21 mouse cellular contexts compared by ENCODE assay signal in the genomic region with DNA sequence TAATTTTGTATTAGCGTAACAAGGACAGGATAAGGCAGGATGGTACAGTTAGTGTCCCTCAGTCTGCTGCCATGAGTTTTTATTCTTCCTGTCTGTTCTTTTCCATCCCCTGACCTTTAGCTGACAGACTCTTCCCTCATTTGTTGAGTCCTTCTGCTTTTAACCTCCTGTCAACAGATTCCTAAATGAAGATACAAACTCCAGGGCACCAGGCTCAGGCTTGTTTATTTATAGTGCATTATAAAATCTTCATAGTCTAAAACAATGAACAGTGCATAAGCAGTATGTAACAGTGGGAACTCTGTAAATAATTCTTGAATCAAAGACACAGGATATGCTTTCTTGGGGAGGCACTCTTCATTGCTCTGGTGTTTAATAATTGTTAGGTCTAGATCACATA.
A peak's percentile ranks its signal among the peaks of the same experiment; 100 is the strongest.
DNase-seq lines count a peak whose midpoint lies in the region; ATAC-seq and TF ChIP-seq lines count a peak whose summit lies in the region.
"Had no signal": no experiment of that assay in that cellular context is flagged by ENCODE, and none has a peak within 500 bp of the region (broad histone marks: within the 10 kb centered on the region; RNA-seq: fewer than 3 reads in every experiment).

No protein-coding gene starts in this region.

- H3K27ac ChIP-seq in heart, embryonic 11.5 days (ENCODE audit: low read depth, low read length), result no peak overlapping the region
- H3K27ac ChIP-seq in heart, embryonic 10.5 days, result peak overlapping the region; percentile 22; the same call in 1 of the 2 replicates
- H3K27ac ChIP-seq in left cerebral cortex, adult 2 months, result peak overlapping the region; percentile 79
- H3K27ac ChIP-seq: embryonic facial prominence, embryonic 10.5 days; forebrain, embryonic 13.5 days; gastrocnemius, adult 2 months; hindbrain, embryonic 13.5 days; intestine, embryonic 15.5 days had no signal

- DNase-seq in heart, adult 18-20 months, result peak; percentile 5 to 12
- DNase-seq in heart, embryonic 10.5 days (ENCODE audit: low spot score), result no peak
- DNase-seq in heart, postnatal 36 days, result no peak
- DNase-seq in left cerebral cortex, adult 2 months (ENCODE audit: extremely low spot score in 1 of 2, low spot score in 2 of 2), result no peak
- no peak for DNase-seq in left cerebral cortex, postnatal 25 days (ENCODE audit: low spot score in 2 of 2)
- DNase-seq in heart, postnatal 10 days, result peak; percentile 14 to 16
- DNase-seq: adrenal gland, postnatal 14 days; B cell, adult 2 months; cerebellum, adult 18-20 months; cerebellum, adult 9-11 months; gastrocnemius, adult 2 months; gastrocnemius, postnatal 25 days; kidney, adult 18-20 months had no signal

- no peak overlapping the region for H3K9ac ChIP-seq in heart, embryonic 11.5 days (ENCODE audit: low read depth, low read length)
- H3K9ac ChIP-seq: forebrain, embryonic 13.5 days; hindbrain, embryonic 13.5 days; intestine, embryonic 15.5 days had no signal

- no peak overlapping the region for H3K4me2 ChIP-seq in heart, embryonic 11.5 days
- H3K4me2 ChIP-seq: forebrain, embryonic 13.5 days; hindbrain, embryonic 13.5 days; intestine, embryonic 15.5 days had no signal

- 0 out of 2 replicates have a peak, but pooled peaks cover 2% of the 10 kb centered on the region for H3K4me1 ChIP-seq in heart, embryonic 11.5 days (ENCODE audit: control insufficient read depth, insufficient read depth, low read length)
- H3K4me1 ChIP-seq in heart, embryonic 10.5 days, result peaks cover 6% of the 10 kb centered on the region
- H3K4me1 ChIP-seq: embryonic facial prominence, embryonic 10.5 days; forebrain, embryonic 13.5 days; hindbrain, embryonic 13.5 days; intestine, embryonic 15.5 days had no signal

- intact Hi-C loops in heart, postnatal 36 days (cut with DNase I), result no loop called here
- intact Hi-C loops in left cerebral cortex, adult 2 months (cut with DNase I), result no loop called here
- intact Hi-C loops in left cerebral cortex, postnatal 25 days (cut with DNase I), result no loop called here
- intact Hi-C loops in heart, postnatal 10 days (cut with DNase I), result no loop called here

- WGBS in heart, embryonic 11.5 days (ENCODE audit: insufficient replicate concordance), result 71% methylated on average over 1 of the region's 1 CpGs
- WGBS in heart, embryonic 10.5 days, result 86% methylated on average over 1 of the region's 1 CpGs

- no peak for TF ChIP-seq CTCF in left cerebral cortex, adult 2 months (IDR thresholded peaks at IDR 0.05)

- no peak overlapping the region for H3K4me3 ChIP-seq in heart, embryonic 11.5 days (ENCODE audit: low read depth, low read length)
- no peak overlapping the region for H3K4me3 ChIP-seq in heart, embryonic 10.5 days
- H3K4me3 ChIP-seq in left cerebral cortex, adult 2 months, result no peak overlapping the region
- H3K4me3 ChIP-seq: embryonic facial prominence, embryonic 10.5 days; forebrain, embryonic 13.5 days; gastrocnemius, adult 2 months; hindbrain, embryonic 13.5 days; intestine, embryonic 15.5 days had no signal

- no peaks in the 10 kb centered on the region for H3K9me3 ChIP-seq in heart, embryonic 11.5 days (replicated peaks; ENCODE audit: control insufficient read depth, low read length)
- no peaks in the 10 kb centered on the region for H3K9me3 ChIP-seq in heart, embryonic 10.5 days
- H3K9me3 ChIP-seq: embryonic facial prominence, embryonic 10.5 days; forebrain, embryonic 13.5 days; G1E; hindbrain, embryonic 13.5 days; intestine, embryonic 15.5 days had no signal

- H3K27me3 ChIP-seq in heart, embryonic 11.5 days (ENCODE audit: control insufficient read depth, insufficient read depth, low read length), result no peaks in the 10 kb centered on the region
- no peaks in the 10 kb centered on the region for H3K27me3 ChIP-seq in heart, embryonic 10.5 days (ENCODE audit: insufficient read depth, poor library complexity, severe bottlenecking)
- H3K27me3 ChIP-seq: forebrain, embryonic 13.5 days; hindbrain, embryonic 13.5 days; intestine, embryonic 15.5 days had no signal

- H3K36me3 ChIP-seq in heart, embryonic 11.5 days (ENCODE audit: control insufficient read depth, insufficient read depth, low read length), result no peaks in the 10 kb centered on the region
- H3K36me3 ChIP-seq in heart, embryonic 10.5 days, result no peaks in the 10 kb centered on the region
- H3K36me3 ChIP-seq: embryonic facial prominence, embryonic 10.5 days; G1E; hindbrain, embryonic 13.5 days; intestine, embryonic 15.5 days had no signal

- no peak for ATAC-seq in heart, embryonic 11.5 days (replicated peaks; ENCODE audit: insufficient number of reproducible peaks, low FRiP score, low TSS enrichment)
- ATAC-seq in activated CD4-positive, CD25-positive, alpha-beta regulatory T cell, adult 4 months, result no peak
- ATAC-seq: CD4-positive, CD25-positive, alpha-beta regulatory T cell, adult 4 months; forebrain, embryonic 13.5 days; intestine, embryonic 15.5 days had no signal

Comparison
In these comparisons a context has a peak if more than half of its experiments do, and no peak if none do; other contexts are left out.
1. DNase-seq: peak in heart, adult 18-20 months (2 of 2) and heart, postnatal 10 days (2 of 2); none in heart, embryonic 10.5 days (single experiment), heart, postnatal 36 days (0 of 2), left cerebral cortex, adult 2 months (0 of 2) and left cerebral cortex, postnatal 25 days (0 of 2).